Mouse (Mus musculus) neural tube, embryonic 11.5 days (tissue): ENCODE measurements around the gene Cpsf3. TPM values are rescaled to one million over a fixed set of nuclear protein-coding genes. Genes with fewer than 3 reads are reported as not detected.

Source experiments
- ATAC-seq: fragments of 200-750 bp; cut with Nextera tagmentation; 2 replicates; pipeline ENCODE4 v1.8.0; 2017; ENCODE audit warnings: moderate number of reproducible peaks, mild to moderate bottlenecking, moderate TSS enrichment, moderate library complexity; ENCODE audit not compliant: insufficient read depth, low FRiP score, low TSS enrichment
- DNase-seq: peaks from one replicate; pipeline ENCODE4 v3.0.0-alpha.2; 2015; ENCODE audit warnings: low spot score
- H3K27ac ChIP-seq: fragments of 300-500 bp; sonication (generic); 2 replicates; pipeline ENCODE4 v1.5.1; 2014; ENCODE audit warnings: low read depth, mild to moderate bottlenecking, low read length
- H3K27me3 ChIP-seq: fragments of 300-500 bp; sonication (generic); 2 replicates; pipeline ENCODE4 v1.6.1; 2014; ENCODE audit warnings: mild to moderate bottlenecking, low read length, mixed read lengths; ENCODE audit not compliant: control insufficient read depth, insufficient read depth
- H3K36me3 ChIP-seq: fragments of 300-500 bp; sonication (generic); 2 replicates; pipeline ENCODE4 v1.6.1; 2014; ENCODE audit warnings: mild to moderate bottlenecking, low read length, moderate library complexity, mixed read lengths; ENCODE audit not compliant: control insufficient read depth, insufficient read depth
- H3K4me1 ChIP-seq: fragments of 300-500 bp; sonication (generic); 2 replicates; pipeline ENCODE4 v1.6.1; 2014; ENCODE audit warnings: low read length, mixed read lengths; ENCODE audit not compliant: control insufficient read depth, insufficient read depth
- H3K4me2 ChIP-seq: fragments of 300-500 bp; sonication (generic); 2 replicates; pipeline ENCODE4 v1.6.1; 2014; ENCODE audit warnings: low read depth, mild to moderate bottlenecking, moderate library complexity
- H3K4me3 ChIP-seq: fragments of 300-500 bp; sonication (generic); 2 replicates; pipeline ENCODE4 v1.5.1; 2014; ENCODE audit warnings: low read depth, low read length
- H3K9ac ChIP-seq: fragments of 300-500 bp; sonication (generic); 2 replicates; pipeline ENCODE4 v1.6.1; 2014; ENCODE audit warnings: mild to moderate bottlenecking, low read length
- H3K9me3 ChIP-seq: fragments of 300-500 bp; sonication (generic); 2 replicates; pipeline ENCODE4 v1.6.1; 2016; ENCODE audit warnings: low read length; ENCODE audit not compliant: control insufficient read depth
- WGBS: fragments of 180-500 bp; shearing (Covaris S2); extraction: QIAGEN DNeasy Blood & Tissue Kit; methylation state at CpG from one replicate; pipeline ENCODE4 v1.1.7; 2014; 5-methylcytosine and 5-hydroxymethylcytosine counted together
- polyA plus RNA-seq: library from polyadenylated mRNA; unstranded; fragments of >200 nt; fragmentation: Nextera tagmentation; extraction: Ambion mirVana; gene quantifications from 2 replicates; pipeline ENCODE4 v1.2.1, GENCODE M21; 2014

Gene Cpsf3
- polyA plus RNA-seq, 1 experiment from 2014 or later: 138 TPM

GRCm38 (mm10) chr12:21333766-21334165 lies 48.6 kb downstream of the Cpsf3 start:
- Histone ChIP-seq H3K9ac (no peak overlapping the region), H3K4me2 (no peak overlapping the region), H3K27ac (no peak overlapping the region), H3K4me1 (no peaks in the 10 kb centered on the region), H3K9me3 (no peaks in the 10 kb centered on the region), H3K36me3 (peaks cover 11% of the 10 kb centered on the region), H3K4me3 (no peak overlapping the region), H3K27me3 (no peaks in the 10 kb centered on the region)
- ATAC-seq: no peak
- 93% methylated on average over 5 of the region's 5 CpGs for WGBS
- no peak for DNase-seq

- no peak for DNase-seq
- 91% methylated on average over 7 of the region's 7 CpGs for WGBS
- peaks cover 8% of the 10 kb centered on the region for H3K36me3 ChIP-seq
These were observed 50.7 kb downstream of the Cpsf3 start for GRCm38 (mm10) chr12:21335869-21336268.

GRCm38 (mm10) chr12:21337171-21337570 lies 52.0 kb downstream of the Cpsf3 start:
- DNase-seq: no peak
- 93% methylated on average over 5 of the region's 5 CpGs for WGBS
- Histone ChIP-seq H3K9ac (no peak overlapping the region), H3K27ac (no peak overlapping the region), H3K36me3 (peaks cover 6% of the 10 kb centered on the region), H3K4me2 (no peak overlapping the region), H3K9me3 (no peaks in the 10 kb centered on the region), H3K4me1 (no peaks in the 10 kb centered on the region), H3K27me3 (no peaks in the 10 kb centered on the region), H3K4me3 (no peak overlapping the region)
- no peak for ATAC-seq

More at GRCm38 (mm10) chr12:21335869-21336268, 50.7 kb downstream of the Cpsf3 start:
- H3K4me2 ChIP-seq: no peak overlapping the region
- no peaks in the 10 kb centered on the region for H3K4me1 ChIP-seq
- no peaks in the 10 kb centered on the region for H3K27me3 ChIP-seq
- no peak overlapping the region for H3K4me3 ChIP-seq
- no peaks in the 10 kb centered on the region for H3K9me3 ChIP-seq
- no peak overlapping the region for H3K27ac ChIP-seq
- H3K9ac ChIP-seq: no peak overlapping the region
- ATAC-seq: no peak

- no peak overlapping the region for H3K4me2 ChIP-seq
- DNase-seq (no peak), ATAC-seq (no peak)
- 97% methylated on average over 5 of the region's 5 CpGs for WGBS
- no peaks in the 10 kb centered on the region for H3K9me3 ChIP-seq
- H3K4me1 ChIP-seq: no peaks in the 10 kb centered on the region
- no peak overlapping the region for H3K27ac ChIP-seq
- no peaks in the 10 kb centered on the region for H3K27me3 ChIP-seq
- peaks cover 3% of the 10 kb centered on the region; the same call in 1 of the 2 replicates for H3K36me3 ChIP-seq
- no peak overlapping the region for H3K4me3 ChIP-seq
- no peak overlapping the region for H3K9ac ChIP-seq
These were observed 55.5 kb downstream of the Cpsf3 start for GRCm38 (mm10) chr12:21340674-21341073.

- Histone ChIP-seq H3K9me3 (no peaks in the 10 kb centered on the region), H3K27ac (no peak overlapping the region), H3K27me3 (no peaks in the 10 kb centered on the region), H3K9ac (no peak overlapping the region), H3K36me3 (peaks cover 9% of the 10 kb centered on the region), H3K4me3 (no peak overlapping the region), H3K4me2 (no peak overlapping the region), H3K4me1 (no peaks in the 10 kb centered on the region)
- DNase-seq: no peak
- 93% methylated on average over 7 of the region's 7 CpGs for WGBS
- ATAC-seq: no peak
These were observed 61.8 kb downstream of the Cpsf3 start for GRCm38 (mm10) chr12:21346972-21347371.

GRCm38 (mm10) chr12:21350113-21350876 lies 65.1 kb downstream of the Cpsf3 start:
- ATAC-seq (no peak), DNase-seq (no peak)
- 62% methylated on average over 7 of the region's 7 CpGs for WGBS
- H3K27me3 ChIP-seq: no peaks in the 10 kb centered on the region
- no peak overlapping the region for H3K9ac ChIP-seq
- H3K27ac ChIP-seq: no peak overlapping the region
- peaks cover 16% of the 10 kb centered on the region for H3K36me3 ChIP-seq
- H3K4me2 ChIP-seq: no peak overlapping the region
- no peak overlapping the region for H3K4me3 ChIP-seq
- H3K4me1 ChIP-seq: no peaks in the 10 kb centered on the region
- H3K9me3 ChIP-seq: no peaks in the 10 kb centered on the region

GRCm38 (mm10) chr12:21353681-21354080 lies 68.5 kb downstream of the Cpsf3 start:
- no peaks in the 10 kb centered on the region for H3K27me3 ChIP-seq
- H3K36me3 ChIP-seq: peaks cover 16% of the 10 kb centered on the region
- no peaks in the 10 kb centered on the region for H3K9me3 ChIP-seq
- no peak overlapping the region for H3K4me3 ChIP-seq
- H3K9ac ChIP-seq: no peak overlapping the region
- 95% methylated on average over 8 of the region's 8 CpGs for WGBS
- H3K4me1 ChIP-seq: no peaks in the 10 kb centered on the region
- no peak overlapping the region for H3K27ac ChIP-seq
- ATAC-seq (no peak), DNase-seq (no peak)
- H3K4me2 ChIP-seq: no peak overlapping the region

GRCm38 (mm10) chr12:21362686-21363085 lies 77.5 kb downstream of the Cpsf3 start:
- H3K4me2 ChIP-seq: no peak overlapping the region
- no peak for ATAC-seq
- no peaks in the 10 kb centered on the region for H3K4me1 ChIP-seq
- no peak overlapping the region for H3K4me3 ChIP-seq
- H3K9ac ChIP-seq: no peak overlapping the region
- no peaks in the 10 kb centered on the region for H3K36me3 ChIP-seq
- DNase-seq: no peak
- no peak overlapping the region for H3K27ac ChIP-seq
- WGBS: 88% methylated on average over 2 of the region's 2 CpGs
- no peaks in the 10 kb centered on the region for H3K27me3 ChIP-seq
- H3K9me3 ChIP-seq: no peaks in the 10 kb centered on the region

GRCm38 (mm10) chr12:21363195-21363594 lies 78.0 kb downstream of the Cpsf3 start:
- Histone ChIP-seq H3K4me3 (no peak overlapping the region), H3K9me3 (no peaks in the 10 kb centered on the region), H3K4me1 (no peaks in the 10 kb centered on the region), H3K9ac (no peak overlapping the region), H3K27ac (no peak overlapping the region), H3K4me2 (no peak overlapping the region), H3K27me3 (no peaks in the 10 kb centered on the region), H3K36me3 (no peaks in the 10 kb centered on the region)
- DNase-seq: no peak
- WGBS: 89% methylated on average over 3 of the region's 3 CpGs
- no peak for ATAC-seq
